Mouse (Mus musculus): ENCODE data around the gene Alkbh7. TPM values are rescaled to one million over a fixed set of nuclear protein-coding genes. Genes with fewer than 3 reads are reported as not detected.

Gene Alkbh7
- total RNA-seq (2015) (13.0 and 14.0 TPM in 2 replicates), total RNA-seq (2017) (7.6 and 12.8 TPM in 2 replicates)

- ATAC-seq (ENCODE audit: poor library complexity, severe bottlenecking): peak; percentile 98
Measured at GRCm38 (mm10) chr17:56997029-56997667, at the start of gene Alkbh7. Alkbh7 (plus strand) TSS chr17:56997339.

- peak; percentile 88 for ATAC-seq (ENCODE audit: poor library complexity, severe bottlenecking)
Measured at GRCm38 (mm10) chr17:56950915-56951314, 46.2 kb upstream of the Alkbh7 start.

GRCm38 (mm10) chr17:56952639-56953038, 44.5 kb upstream of the Alkbh7 start:
- no peak for ATAC-seq (ENCODE audit: poor library complexity, severe bottlenecking)

GRCm38 (mm10) chr17:56954871-56955270, 42.3 kb upstream of the Alkbh7 start:
- no peak for ATAC-seq (ENCODE audit: poor library complexity, severe bottlenecking)

- peak; percentile 98 for ATAC-seq (ENCODE audit: poor library complexity, severe bottlenecking)
Measured at GRCm38 (mm10) chr17:56957763-56958429, 39.2 kb upstream of the Alkbh7 start.

- no peak for ATAC-seq (ENCODE audit: poor library complexity, severe bottlenecking)
Measured at GRCm38 (mm10) chr17:56958667-56959066, 38.5 kb upstream of the Alkbh7 start.

- no peak for ATAC-seq (ENCODE audit: poor library complexity, severe bottlenecking)
Measured at GRCm38 (mm10) chr17:56961880-56962279, 35.3 kb upstream of the Alkbh7 start.

- no peak for ATAC-seq (ENCODE audit: poor library complexity, severe bottlenecking)
Measured at GRCm38 (mm10) chr17:56962642-56963405, 34.3 kb upstream of the Alkbh7 start.

- ATAC-seq (ENCODE audit: poor library complexity, severe bottlenecking): no peak
Measured at GRCm38 (mm10) chr17:56963646-56964045, 33.5 kb upstream of the Alkbh7 start.

GRCm38 (mm10) chr17:56969321-56969720, 27.8 kb upstream of the Alkbh7 start:
- ATAC-seq (ENCODE audit: poor library complexity, severe bottlenecking): no peak

- no peak for ATAC-seq (ENCODE audit: poor library complexity, severe bottlenecking)
Measured at GRCm38 (mm10) chr17:56970081-56970480, 27.1 kb upstream of the Alkbh7 start.

GRCm38 (mm10) chr17:56973956-56974707, 23.0 kb upstream of the Alkbh7 start:
- ATAC-seq (ENCODE audit: poor library complexity, severe bottlenecking): no peak

- ATAC-seq (ENCODE audit: poor library complexity, severe bottlenecking): no peak
Measured at GRCm38 (mm10) chr17:56974708-56975240, 22.4 kb upstream of the Alkbh7 start.

GRCm38 (mm10) chr17:56975391-56975790, 21.7 kb upstream of the Alkbh7 start:
- no peak for ATAC-seq (ENCODE audit: poor library complexity, severe bottlenecking)

- no peak for ATAC-seq (ENCODE audit: poor library complexity, severe bottlenecking)
Measured at GRCm38 (mm10) chr17:56976531-56977390, 20.4 kb upstream of the Alkbh7 start.

GRCm38 (mm10) chr17:56979524-56979923, 17.6 kb upstream of the Alkbh7 start:
- no peak for ATAC-seq (ENCODE audit: poor library complexity, severe bottlenecking)

- ATAC-seq (ENCODE audit: poor library complexity, severe bottlenecking): no peak
Measured at GRCm38 (mm10) chr17:56981049-56981448, 16.1 kb upstream of the Alkbh7 start.

- ATAC-seq (ENCODE audit: poor library complexity, severe bottlenecking): no peak
Measured at GRCm38 (mm10) chr17:56982013-56982412, 15.1 kb upstream of the Alkbh7 start, which contains the start of gene Acer1. Acer1 (minus strand) TSS chr17:56982126.

GRCm38 (mm10) chr17:56984886-56985285, 12.3 kb upstream of the Alkbh7 start:
- ATAC-seq (ENCODE audit: poor library complexity, severe bottlenecking): no peak

GRCm38 (mm10) chr17:56985656-56986055, 11.5 kb upstream of the Alkbh7 start:
- no peak for ATAC-seq (ENCODE audit: poor library complexity, severe bottlenecking)
